Comparison of ENCODE assay signal across 21 mouse cellular contexts in genomic region chr7:133627184-133627936, GRCm38 (mm10). TPM values are rescaled to one million over a fixed set of nuclear protein-coding genes. Genes with fewer than 3 reads are reported as not detected.
A peak's percentile ranks its signal among the peaks of the same experiment; 100 is the strongest.
DNase-seq lines count a peak whose midpoint lies in the region; ATAC-seq and TF ChIP-seq lines count a peak whose summit lies in the region.
"Had no signal": no experiment of that assay in that cellular context is flagged by ENCODE, and none has a peak within 500 bp of the region (broad histone marks: within the 10 kb centered on the region; RNA-seq: fewer than 3 reads in every experiment).

No protein-coding gene starts in this region.

- TF ChIP-seq CTCF in lung, postnatal 0 days (IDR thresholded peaks at IDR 0.05): no peak
- no peak for TF ChIP-seq CTCF in midbrain, postnatal 0 days (IDR thresholded peaks at IDR 0.05)

- H3K4me3 ChIP-seq in forebrain, embryonic 16.5 days (replicated peaks; ENCODE audit: low read length): no peak overlapping the region
- no peak overlapping the region for H3K4me3 ChIP-seq in forebrain, embryonic 12.5 days (replicated peaks)
- H3K4me3 ChIP-seq in lung, postnatal 0 days (ENCODE audit: low read depth, low read length): no peak overlapping the region
- H3K4me3 ChIP-seq in hindbrain, embryonic 12.5 days: no peak overlapping the region
- H3K4me3 ChIP-seq in midbrain, postnatal 0 days (ENCODE audit: low read depth, low read length): no peak overlapping the region
- H3K4me3 ChIP-seq: embryonic facial prominence, embryonic 13.5 days; gastrocnemius, adult 2 months; heart, embryonic 13.5 days; limb, embryonic 12.5 days had no signal

- H3K9ac ChIP-seq in forebrain, embryonic 16.5 days (replicated peaks; ENCODE audit: low read depth, low read length): no peak overlapping the region
- no peak overlapping the region for H3K9ac ChIP-seq in forebrain, embryonic 12.5 days
- H3K9ac ChIP-seq in lung, postnatal 0 days (replicated peaks; ENCODE audit: low read depth): no peak overlapping the region
- no peak overlapping the region for H3K9ac ChIP-seq in hindbrain, embryonic 12.5 days
- H3K9ac ChIP-seq in midbrain, postnatal 0 days (replicated peaks; ENCODE audit: low read length, poor library complexity, severe bottlenecking): no peak overlapping the region
- H3K9ac ChIP-seq: embryonic facial prominence, embryonic 13.5 days; heart, embryonic 13.5 days; limb, embryonic 12.5 days; liver, embryonic 14.5 days had no signal

- no peak for TF ChIP-seq EP300 in lung, postnatal 0 days (IDR thresholded peaks at IDR 0.05)

- H3K4me1 ChIP-seq in forebrain, embryonic 16.5 days (replicated peaks; ENCODE audit: control insufficient read depth, insufficient read depth, low read length): peaks cover 7% of the 10 kb centered on the region; the same call in 1 of the 2 replicates
- peaks cover 8% of the 10 kb centered on the region; the same call in 1 of the 2 replicates for H3K4me1 ChIP-seq in forebrain, embryonic 12.5 days
- H3K4me1 ChIP-seq in lung, postnatal 0 days (ENCODE audit: insufficient read depth, low read depth, low read length): no peaks in the 10 kb centered on the region
- H3K4me1 ChIP-seq in hindbrain, embryonic 12.5 days: peaks cover 6% of the 10 kb centered on the region; the same call in 1 of the 2 replicates
- H3K4me1 ChIP-seq in midbrain, postnatal 0 days (ENCODE audit: insufficient read depth, low read length): no peaks in the 10 kb centered on the region
- H3K4me1 ChIP-seq: heart, embryonic 13.5 days; limb, embryonic 12.5 days had no signal

- H3K9me3 ChIP-seq in forebrain, embryonic 16.5 days (ENCODE audit: control insufficient read depth, low read length): no peaks in the 10 kb centered on the region
- H3K9me3 ChIP-seq in forebrain, embryonic 12.5 days: no peaks in the 10 kb centered on the region
- H3K9me3 ChIP-seq in lung, postnatal 0 days (ENCODE audit: low read length): no peaks in the 10 kb centered on the region
- H3K9me3 ChIP-seq in hindbrain, embryonic 12.5 days (replicated peaks): no peaks in the 10 kb centered on the region
- H3K9me3 ChIP-seq in midbrain, postnatal 0 days (ENCODE audit: low read length): no peaks in the 10 kb centered on the region
- H3K9me3 ChIP-seq: embryonic facial prominence, embryonic 13.5 days; heart, embryonic 13.5 days; limb, embryonic 12.5 days had no signal

- H3K27ac ChIP-seq in forebrain, embryonic 16.5 days (ENCODE audit: low read length): 0 out of 2 replicates have a peak overlapping the region, but pooled peaks have one; percentile 24
- no peak overlapping the region for H3K27ac ChIP-seq in forebrain, embryonic 12.5 days
- no peak overlapping the region for H3K27ac ChIP-seq in lung, postnatal 0 days (ENCODE audit: low read length)
- peak overlapping the region; percentile 4; the same call in 1 of the 2 replicates for H3K27ac ChIP-seq in hindbrain, embryonic 12.5 days
- H3K27ac ChIP-seq in midbrain, postnatal 0 days (ENCODE audit: low read depth, low read length): no peak overlapping the region
- H3K27ac ChIP-seq: embryonic facial prominence, embryonic 13.5 days; gastrocnemius, adult 2 months; heart, embryonic 13.5 days; limb, embryonic 12.5 days; liver, embryonic 14.5 days had no signal

- 46% methylated on average over 14 of the region's 14 CpGs for WGBS in forebrain, embryonic 16.5 days
- 57% methylated on average over 14 of the region's 14 CpGs for WGBS in forebrain, embryonic 12.5 days
- WGBS in lung, postnatal 0 days: 44% methylated on average over 14 of the region's 14 CpGs
- 29% methylated on average over 14 of the region's 14 CpGs for WGBS in hindbrain, embryonic 12.5 days
- 21% methylated on average over 14 of the region's 14 CpGs for WGBS in midbrain, postnatal 0 days

- DNase-seq in lung, postnatal 0 days (ENCODE audit: low spot score): peak; percentile 44
- DNase-seq in lung, adult 18-20 months: no peak
- DNase-seq in midbrain, postnatal 0 days (ENCODE audit: low spot score): peak; percentile 29
- DNase-seq in frontal cortex, postnatal 36 days (ENCODE audit: low spot score in 2 of 2): no peak
- DNase-seq in ovary, adult 18-20 months (ENCODE audit: low spot score): no peak
- DNase-seq: adrenal gland, postnatal 10 days; cerebellum, adult 11-12 months; cerebellum, postnatal 36 days; gastrocnemius, adult 2 months; heart, adult 11 months; heart, postnatal 36 days; kidney, adult 11 months; kidney, postnatal 14 days had no signal

- H3K27me3 ChIP-seq in forebrain, embryonic 16.5 days (replicated peaks; ENCODE audit: control insufficient read depth, insufficient read depth, low read length): no peaks in the 10 kb centered on the region
- H3K27me3 ChIP-seq in forebrain, embryonic 12.5 days: no peaks in the 10 kb centered on the region
- H3K27me3 ChIP-seq in lung, postnatal 0 days (replicated peaks; ENCODE audit: insufficient read depth, low read length): no peaks in the 10 kb centered on the region
- no peaks in the 10 kb centered on the region for H3K27me3 ChIP-seq in hindbrain, embryonic 12.5 days
- H3K27me3 ChIP-seq in midbrain, postnatal 0 days (ENCODE audit: insufficient read depth, low read length): no peaks in the 10 kb centered on the region

- H3K36me3 ChIP-seq in forebrain, embryonic 16.5 days (ENCODE audit: control insufficient read depth, insufficient read depth): no peaks in the 10 kb centered on the region
- no peaks in the 10 kb centered on the region for H3K36me3 ChIP-seq in forebrain, embryonic 12.5 days (replicated peaks)
- no peaks in the 10 kb centered on the region for H3K36me3 ChIP-seq in lung, postnatal 0 days (ENCODE audit: insufficient read depth, low read length)
- H3K36me3 ChIP-seq in hindbrain, embryonic 12.5 days: no peaks in the 10 kb centered on the region
- no peaks in the 10 kb centered on the region for H3K36me3 ChIP-seq in midbrain, postnatal 0 days (ENCODE audit: insufficient read depth, low read length)
- H3K36me3 ChIP-seq: embryonic facial prominence, embryonic 13.5 days; heart, embryonic 13.5 days; limb, embryonic 12.5 days had no signal

- no peak overlapping the region for H3K4me2 ChIP-seq in forebrain, embryonic 16.5 days (ENCODE audit: low read length)
- no peak overlapping the region for H3K4me2 ChIP-seq in forebrain, embryonic 12.5 days
- no peak overlapping the region for H3K4me2 ChIP-seq in lung, postnatal 0 days (replicated peaks; ENCODE audit: low read depth, low read length)
- 0 out of 2 replicates have a peak overlapping the region, but pooled peaks have one; percentile 4 for H3K4me2 ChIP-seq in hindbrain, embryonic 12.5 days (replicated peaks)
- no peak overlapping the region for H3K4me2 ChIP-seq in midbrain, postnatal 0 days (ENCODE audit: low read depth, low read length, poor library complexity, severe bottlenecking)
- H3K4me2 ChIP-seq: embryonic facial prominence, embryonic 13.5 days; heart, embryonic 13.5 days; limb, embryonic 12.5 days had no signal

- peak; percentile 23; the same call in 1 of the 2 replicates for ATAC-seq in forebrain, embryonic 16.5 days
- ATAC-seq in forebrain, embryonic 12.5 days (ENCODE audit: low FRiP score): no peak
- no peak for ATAC-seq in lung, postnatal 0 days
- 0 out of 2 replicates have a peak, but pooled peaks have one; percentile 48 for ATAC-seq in hindbrain, embryonic 12.5 days (ENCODE audit: low FRiP score)
- no peak for ATAC-seq in midbrain, postnatal 0 days (ENCODE audit: low FRiP score)

RNA-seq across cellular contexts. Expression of gene Edrf1, which starts 10.0 kb away (rescaled TPM):
- 25.0 and 29.7 TPM in 2 replicates for polyA plus RNA-seq in forebrain, embryonic 16.5 days (2015; fragmentation: Nextera tagmentation; extraction: Ambion mirVana)
- polyA plus RNA-seq in forebrain, embryonic 12.5 days (2016; fragmentation: Nextera tagmentation; extraction: Ambion mirVana): 32.1 and 34.4 TPM in 2 replicates
- 9.5 and 10.0 TPM in 2 replicates for polyA plus RNA-seq in lung, postnatal 0 days (2015; fragmentation: Nextera tagmentation; extraction: Ambion mirVana)
- polyA plus RNA-seq in hindbrain, embryonic 12.5 days (2016; fragmentation: Nextera tagmentation; extraction: Ambion mirVana): 34.4 and 34.6 TPM in 2 replicates
- total RNA-seq in midbrain, postnatal 0 days (2014; rRNA removed): 25.6 and 33.2 TPM in 2 replicates
- 9.3 and 10.5 TPM in 2 replicates for polyA plus RNA-seq in midbrain, postnatal 0 days (2015; fragmentation: Nextera tagmentation; extraction: Ambion mirVana)

RNA-seq across cellular contexts. Expression of gene Tex36, which starts 25.4 kb away (rescaled TPM):
- polyA plus RNA-seq in forebrain, embryonic 16.5 days (2015; fragmentation: Nextera tagmentation; extraction: Ambion mirVana): not detected in 2 replicates
- polyA plus RNA-seq in forebrain, embryonic 12.5 days (2016; fragmentation: Nextera tagmentation; extraction: Ambion mirVana): not detected in 2 replicates
- not detected in 2 replicates for polyA plus RNA-seq in lung, postnatal 0 days (2015; fragmentation: Nextera tagmentation; extraction: Ambion mirVana)
- not detected in 2 replicates for polyA plus RNA-seq in hindbrain, embryonic 12.5 days (2016; fragmentation: Nextera tagmentation; extraction: Ambion mirVana)
- total RNA-seq in midbrain, postnatal 0 days (2014; rRNA removed): not detected in 2 replicates
- polyA plus RNA-seq in midbrain, postnatal 0 days (2015; fragmentation: Nextera tagmentation; extraction: Ambion mirVana): 0.29 and 0.38 TPM in 2 replicates
- total RNA-seq: adrenal gland, postnatal 10 days; gastrocnemius, adult 2 months; heart, postnatal 36 days had no signal
- polyA plus RNA-seq: embryonic facial prominence, embryonic 13.5 days; heart, embryonic 13.5 days; limb, embryonic 12.5 days; liver, embryonic 14.5 days; neural tube, embryonic 14.5 days had no signal

RNA-seq across cellular contexts. Expression of gene Mmp21, which starts 52.5 kb away (rescaled TPM):
- polyA plus RNA-seq in forebrain, embryonic 16.5 days (2015; fragmentation: Nextera tagmentation; extraction: Ambion mirVana): 0.16 TPM in 1 of 2 replicates, not detected in the other
- polyA plus RNA-seq in forebrain, embryonic 12.5 days (2016; fragmentation: Nextera tagmentation; extraction: Ambion mirVana): 0.10 TPM in 1 of 2 replicates, not detected in the other
- polyA plus RNA-seq in lung, postnatal 0 days (2015; fragmentation: Nextera tagmentation; extraction: Ambion mirVana): 0.14 TPM in 1 of 2 replicates, not detected in the other
- 0.25 TPM in 1 of 2 replicates, not detected in the other for polyA plus RNA-seq in hindbrain, embryonic 12.5 days (2016; fragmentation: Nextera tagmentation; extraction: Ambion mirVana)
- total RNA-seq in midbrain, postnatal 0 days (2014; rRNA removed): 0.09 TPM in 1 of 2 replicates, not detected in the other
- polyA plus RNA-seq in midbrain, postnatal 0 days (2015; fragmentation: Nextera tagmentation; extraction: Ambion mirVana): not detected in 2 replicates
- total RNA-seq: adrenal gland, postnatal 10 days; gastrocnemius, adult 2 months; heart, postnatal 36 days had no signal
- polyA plus RNA-seq: embryonic facial prominence, embryonic 13.5 days; heart, embryonic 13.5 days; limb, embryonic 12.5 days had no signal

Comparison
In these comparisons a context has a peak if more than half of its experiments do, and no peak if none do; other contexts are left out.
1. ATAC-seq: peak in forebrain, embryonic 16.5 days (single experiment) and hindbrain, embryonic 12.5 days (single experiment); none in forebrain, embryonic 12.5 days (single experiment), lung, postnatal 0 days (single experiment) and midbrain, postnatal 0 days (single experiment).
2. H3K27ac ChIP-seq: peak in forebrain, embryonic 16.5 days (single experiment) and hindbrain, embryonic 12.5 days (single experiment); none in forebrain, embryonic 12.5 days (single experiment), lung, postnatal 0 days (single experiment) and midbrain, postnatal 0 days (single experiment).
3. DNase-seq: peak in lung, postnatal 0 days (single experiment) and midbrain, postnatal 0 days (single experiment); none in lung, adult 18-20 months (0 of 2), frontal cortex, postnatal 36 days (0 of 2) and ovary, adult 18-20 months (single experiment).